Mouse (Mus musculus): ENCODE measurements around the gene Nfkbia. TPM values are rescaled to one million over a fixed set of nuclear protein-coding genes. Genes with fewer than 3 reads are reported as not detected.

The Nfkbia gene
- polyA plus RNA-seq, 1 experiment from 2014 or later, result 131 TPM

- Histone ChIP-seq H3K9ac (no peak overlapping the region), H3K4me1 (peaks cover 38% of the 10 kb centered on the region), H3K27ac (no peak overlapping the region), H3K4me2 (replicated peaks) (no peak overlapping the region), H3K27me3 (no peaks in the 10 kb centered on the region), H3K36me3 (no peaks in the 10 kb centered on the region), H3K4me3 (no peak overlapping the region), H3K9me3 (no peaks in the 10 kb centered on the region)
- ATAC-seq (ENCODE audit: low FRiP score, low read depth), result no peak
- 80% methylated on average over 4 of the region's 4 CpGs for WGBS
Observed at GRCm38 (mm10) chr12:55445583-55445982, 46.9 kb downstream of the Nfkbia start.

GRCm38 (mm10) chr12:55444031-55444451 lies 48.4 kb downstream of the Nfkbia start:
- no peak overlapping the region for H3K4me3 ChIP-seq
- H3K4me2 ChIP-seq (replicated peaks), result no peak overlapping the region
- no peak overlapping the region for H3K9ac ChIP-seq
- ATAC-seq (ENCODE audit: low FRiP score, low read depth), result no peak
- no peaks in the 10 kb centered on the region for H3K27me3 ChIP-seq
- H3K36me3 ChIP-seq, result no peaks in the 10 kb centered on the region
- WGBS, result 86% methylated on average over 4 of the region's 4 CpGs
- H3K27ac ChIP-seq, result no peak overlapping the region
- no peaks in the 10 kb centered on the region for H3K9me3 ChIP-seq
- peaks cover 47% of the 10 kb centered on the region for H3K4me1 ChIP-seq

GRCm38 (mm10) chr12:55442861-55443850 lies 49.3 kb downstream of the Nfkbia start:
- WGBS, result 54% methylated on average over 9 of the region's 9 CpGs
- H3K36me3 ChIP-seq, result no peaks in the 10 kb centered on the region
- peaks cover 56% of the 10 kb centered on the region for H3K4me1 ChIP-seq
- no peak overlapping the region for H3K4me2 ChIP-seq (replicated peaks)
- no peaks in the 10 kb centered on the region for H3K9me3 ChIP-seq
- H3K27ac ChIP-seq, result peak overlapping the region; percentile 35
- ATAC-seq (ENCODE audit: low FRiP score, low read depth), result no peak
- H3K4me3 ChIP-seq, result no peak overlapping the region
- H3K27me3 ChIP-seq, result no peaks in the 10 kb centered on the region
- peak overlapping the region; percentile 31; the same call in 1 of the 2 replicates for H3K9ac ChIP-seq

- H3K27me3 ChIP-seq, result no peaks in the 10 kb centered on the region
- no peak overlapping the region for H3K9ac ChIP-seq
- H3K36me3 ChIP-seq, result no peaks in the 10 kb centered on the region
- no peaks in the 10 kb centered on the region for H3K9me3 ChIP-seq
- H3K27ac ChIP-seq, result no peak overlapping the region
- H3K4me3 ChIP-seq, result no peak overlapping the region
- H3K4me2 ChIP-seq (replicated peaks), result no peak overlapping the region
- WGBS, result 92% methylated on average over 1 of the region's 1 CpGs
- H3K4me1 ChIP-seq, result peaks cover 60% of the 10 kb centered on the region
- no peak for ATAC-seq (ENCODE audit: low FRiP score, low read depth)
Observed at GRCm38 (mm10) chr12:55442245-55442644, 50.2 kb downstream of the Nfkbia start.

GRCm38 (mm10) chr12:55440416-55440815 lies 52.0 kb downstream of the Nfkbia start:
- Histone ChIP-seq H3K9ac (no peak overlapping the region), H3K36me3 (no peaks in the 10 kb centered on the region), H3K27ac (no peak overlapping the region), H3K4me3 (no peak overlapping the region), H3K27me3 (no peaks in the 10 kb centered on the region), H3K9me3 (no peaks in the 10 kb centered on the region), H3K4me2 (replicated peaks) (no peak overlapping the region), H3K4me1 (peaks cover 48% of the 10 kb centered on the region)
- WGBS, result 77% methylated on average over 5 of the region's 5 CpGs
- ATAC-seq (ENCODE audit: low FRiP score, low read depth), result no peak

Other genes with a start within 250 kb of the Nfkbia start
- gene 1110008L16Rik, start 193.1 kb downstream of the Nfkbia start, polyA plus RNA-seq (2015; fragmentation: Nextera tagmentation; extraction: Ambion mirVana), result 14.6 and 14.9 TPM in 2 replicates
- gene Ppp2r3c, start 189.6 kb downstream of the Nfkbia start, polyA plus RNA-seq (2015; fragmentation: Nextera tagmentation; extraction: Ambion mirVana), result 16.7 and 17.5 TPM in 2 replicates
- gene Psma6, start 108.4 kb downstream of the Nfkbia start, polyA plus RNA-seq (2015; fragmentation: Nextera tagmentation; extraction: Ambion mirVana), result 461 and 482 TPM in 2 replicates
- gene Aldoart2, start 72.6 kb upstream of the Nfkbia start, polyA plus RNA-seq (2015; fragmentation: Nextera tagmentation; extraction: Ambion mirVana), result not detected in 2 replicates
- 0.06 TPM in 2 replicates for gene Insm2, start 106.8 kb upstream of the Nfkbia start, polyA plus RNA-seq (2015; fragmentation: Nextera tagmentation; extraction: Ambion mirVana)